Mouse (Mus musculus): Measurements from ENCODE around the gene Hnf1a. TPM values are rescaled to one million over a fixed set of nuclear protein-coding genes. Genes with fewer than 3 reads are reported as not detected.
A peak's percentile ranks its signal among the peaks of the same experiment; 100 is the strongest.

Gene Hnf1a
- polyA plus RNA-seq, 1 experiment from 2014 or later = not detected

DNA sequence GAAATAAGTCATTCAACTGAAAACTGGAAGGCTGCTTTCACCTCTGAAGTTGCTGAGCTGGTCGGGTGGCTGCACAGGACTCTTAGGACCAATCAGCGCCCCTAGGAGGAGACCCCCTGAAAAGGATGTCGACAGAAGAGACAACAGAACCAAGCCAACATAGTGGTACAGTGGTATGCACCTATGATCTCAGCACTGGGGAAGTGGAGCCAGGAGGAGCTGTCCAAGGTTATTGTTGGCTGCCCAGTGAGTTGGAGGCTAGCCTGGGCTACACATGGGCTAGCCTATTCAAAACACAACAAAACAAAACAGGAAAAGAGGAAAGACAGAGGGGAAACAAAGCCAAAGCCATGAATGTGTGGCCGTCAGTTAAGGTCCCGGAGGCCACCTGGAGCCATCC, 12.8 kb downstream of the Hnf1a start:
- Histone ChIP-seq H3K27me3 (replicated peaks; ENCODE audit: control insufficient read depth, insufficient read depth, low read length) (no peaks in the 10 kb centered on the region), H3K9me3 (ENCODE audit: control insufficient read depth, low read length) (no peaks in the 10 kb centered on the region), H3K27ac (ENCODE audit: low read depth, low read length) (no peak overlapping the region), H3K4me2 (ENCODE audit: low read length) (no peak overlapping the region), H3K4me3 (ENCODE audit: low read length) (no peak overlapping the region), H3K9ac (ENCODE audit: low read depth, low read length) (no peak overlapping the region), H3K4me1 (ENCODE audit: control insufficient read depth, insufficient read depth, low read depth, low read length) (no peaks in the 10 kb centered on the region), H3K36me3 (ENCODE audit: control insufficient read depth, insufficient read depth, low read length) (no peaks in the 10 kb centered on the region)
- ATAC-seq = no peak
- WGBS = 90% methylated on average over 5 of the region's 5 CpGs

DNA sequence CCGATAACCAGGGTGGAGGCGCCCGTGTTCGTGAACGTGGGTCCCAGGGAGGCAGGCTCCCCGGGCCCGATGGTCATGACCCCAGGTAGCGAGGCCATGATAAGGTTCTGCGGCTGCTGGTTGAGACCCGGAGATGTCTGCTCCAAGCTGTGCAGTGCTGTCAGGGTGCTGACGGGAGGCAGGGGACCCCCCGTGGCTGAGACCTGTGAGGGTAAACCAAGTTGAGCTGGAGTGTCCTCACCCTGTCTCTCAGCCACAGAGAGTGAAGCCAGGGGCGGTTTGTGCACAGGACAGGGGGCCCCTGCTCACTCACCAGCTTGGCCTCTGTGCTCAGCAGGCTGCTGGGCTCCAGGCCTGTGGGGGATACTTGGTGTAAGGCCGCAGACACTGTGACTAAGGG, 17.6 kb downstream of the Hnf1a start:
- peaks cover 5% of the 10 kb centered on the region for H3K36me3 ChIP-seq (ENCODE audit: control insufficient read depth, insufficient read depth, low read length)
- H3K4me3 ChIP-seq (ENCODE audit: low read length) = no peak overlapping the region
- H3K9me3 ChIP-seq (ENCODE audit: control insufficient read depth, low read length) = no peaks in the 10 kb centered on the region
- WGBS = 91% methylated on average over 14 of the region's 14 CpGs
- H3K4me2 ChIP-seq (ENCODE audit: low read length) = no peak overlapping the region
- no peaks in the 10 kb centered on the region for H3K27me3 ChIP-seq (replicated peaks; ENCODE audit: control insufficient read depth, insufficient read depth, low read length)
- H3K9ac ChIP-seq (ENCODE audit: low read depth, low read length) = no peak overlapping the region
- no peak for ATAC-seq
- no peak overlapping the region for H3K27ac ChIP-seq (ENCODE audit: low read depth, low read length)
- H3K4me1 ChIP-seq (ENCODE audit: control insufficient read depth, insufficient read depth, low read depth, low read length) = peaks cover 3% of the 10 kb centered on the region; the same call in 1 of the 2 replicates

DNA sequence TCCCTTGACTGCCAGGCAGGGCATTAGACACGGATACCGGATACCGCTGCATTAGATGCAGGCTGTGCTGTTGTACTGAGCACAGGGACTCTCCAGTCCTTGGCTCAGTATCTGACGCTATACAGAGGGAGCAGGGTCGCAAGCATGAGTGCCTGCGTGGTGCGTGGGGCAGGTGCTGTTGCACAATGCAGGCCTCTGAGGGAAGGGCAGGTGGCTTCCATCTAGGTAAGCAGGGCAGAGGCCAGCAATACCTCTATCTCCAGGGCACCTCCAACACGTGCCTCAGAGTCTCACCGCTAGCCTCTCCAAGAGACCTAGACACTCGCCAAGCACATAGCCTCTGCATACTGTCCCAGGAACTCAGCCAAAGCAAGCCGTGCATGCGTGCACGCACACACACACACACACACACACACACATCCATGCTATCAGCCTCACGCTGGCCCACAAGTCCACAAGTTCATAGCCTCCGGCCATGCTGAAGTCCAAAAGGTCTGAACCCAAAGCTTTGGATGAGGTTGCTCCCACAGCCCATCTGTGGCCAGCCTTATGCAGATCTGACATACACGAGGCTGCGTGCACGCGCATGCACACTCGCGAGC, 19.5 kb downstream of the Hnf1a start:
- Histone ChIP-seq H3K27me3 (replicated peaks; ENCODE audit: control insufficient read depth, insufficient read depth, low read length) (no peaks in the 10 kb centered on the region), H3K9ac (ENCODE audit: low read depth, low read length) (no peak overlapping the region; the same call in 1 of the 2 replicates), H3K36me3 (ENCODE audit: control insufficient read depth, insufficient read depth, low read length) (peaks cover 17% of the 10 kb centered on the region), H3K4me2 (ENCODE audit: low read length) (no peak overlapping the region), H3K9me3 (ENCODE audit: control insufficient read depth, low read length) (no peaks in the 10 kb centered on the region), H3K4me3 (ENCODE audit: low read length) (no peak overlapping the region), H3K4me1 (ENCODE audit: control insufficient read depth, insufficient read depth, low read depth, low read length) (peaks cover 3% of the 10 kb centered on the region; the same call in 1 of the 2 replicates), H3K27ac (ENCODE audit: low read depth, low read length) (no peak overlapping the region)
- WGBS = 78% methylated on average over 21 of the region's 21 CpGs
- ATAC-seq = no peak; the same call in 1 of the 2 replicates

DNA sequence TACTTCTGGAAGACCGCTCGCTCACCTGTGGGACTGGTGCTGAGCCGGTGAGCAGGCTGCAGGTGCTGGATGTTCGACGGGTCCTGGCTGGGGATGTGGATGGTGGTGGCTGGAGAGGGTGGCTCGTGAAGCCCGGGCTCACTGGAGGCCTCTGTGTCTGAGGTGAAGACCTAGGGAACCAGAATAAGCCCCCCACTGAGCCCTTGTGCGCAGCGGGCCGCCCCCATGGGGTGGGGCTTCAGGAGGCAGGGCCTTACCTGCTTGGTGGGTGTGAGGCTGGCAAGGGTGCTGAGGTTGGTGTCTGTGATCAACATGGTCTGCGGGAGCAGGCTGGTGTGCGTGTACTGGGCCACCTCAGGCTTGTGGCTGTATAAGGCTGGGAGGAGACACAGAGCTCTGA, 20.2 kb downstream of the Hnf1a start:
- Histone ChIP-seq H3K4me2 (ENCODE audit: low read length) (no peak overlapping the region), H3K36me3 (ENCODE audit: control insufficient read depth, insufficient read depth, low read length) (peaks cover 24% of the 10 kb centered on the region), H3K9ac (ENCODE audit: low read depth, low read length) (no peak overlapping the region; the same call in 1 of the 2 replicates), H3K9me3 (ENCODE audit: control insufficient read depth, low read length) (no peaks in the 10 kb centered on the region), H3K4me3 (ENCODE audit: low read length) (no peak overlapping the region), H3K27ac (ENCODE audit: low read depth, low read length) (no peak overlapping the region), H3K27me3 (replicated peaks; ENCODE audit: control insufficient read depth, insufficient read depth, low read length) (no peaks in the 10 kb centered on the region), H3K4me1 (ENCODE audit: control insufficient read depth, insufficient read depth, low read depth, low read length) (peaks cover 3% of the 10 kb centered on the region; the same call in 1 of the 2 replicates)
- ATAC-seq = no peak
- 65% methylated on average over 12 of the region's 12 CpGs for WGBS

DNA sequence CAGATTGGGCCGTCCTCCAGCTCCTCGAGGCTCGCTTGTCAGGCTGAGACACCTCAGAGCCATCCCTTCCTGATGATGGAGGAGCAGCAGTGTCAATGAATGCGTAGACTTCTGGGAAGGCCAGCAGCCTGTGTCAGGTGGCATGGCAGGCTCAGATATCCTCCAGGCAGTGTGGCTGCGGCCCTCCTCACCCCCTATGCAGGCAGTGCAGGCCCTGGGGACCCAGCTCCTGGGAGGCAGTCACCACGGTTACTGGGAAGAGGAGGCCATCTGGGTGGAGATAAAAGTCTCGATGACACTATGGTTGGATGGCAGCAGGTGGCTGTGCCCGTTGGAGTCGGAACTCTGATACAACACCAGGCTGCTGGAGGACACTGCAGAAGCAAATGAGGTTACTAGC, 21.1 kb downstream of the Hnf1a start:
- ATAC-seq = no peak; the same call in 1 of the 2 replicates
- H3K36me3 ChIP-seq (ENCODE audit: control insufficient read depth, insufficient read depth, low read length) = peaks cover 25% of the 10 kb centered on the region
- no peak overlapping the region for H3K4me2 ChIP-seq (ENCODE audit: low read length)
- no peak overlapping the region for H3K4me3 ChIP-seq (ENCODE audit: low read length)
- no peak overlapping the region; the same call in 1 of the 2 replicates for H3K9ac ChIP-seq (ENCODE audit: low read depth, low read length)
- no peaks in the 10 kb centered on the region for H3K9me3 ChIP-seq (ENCODE audit: control insufficient read depth, low read length)
- WGBS = 63% methylated on average over 9 of the region's 9 CpGs
- H3K27ac ChIP-seq (ENCODE audit: low read depth, low read length) = 0 out of 2 replicates have a peak overlapping the region, but pooled peaks have one; percentile 10
- H3K4me1 ChIP-seq (ENCODE audit: control insufficient read depth, insufficient read depth, low read depth, low read length) = peaks cover 3% of the 10 kb centered on the region; the same call in 1 of the 2 replicates
- no peaks in the 10 kb centered on the region for H3K27me3 ChIP-seq (replicated peaks; ENCODE audit: control insufficient read depth, insufficient read depth, low read length)

DNA sequence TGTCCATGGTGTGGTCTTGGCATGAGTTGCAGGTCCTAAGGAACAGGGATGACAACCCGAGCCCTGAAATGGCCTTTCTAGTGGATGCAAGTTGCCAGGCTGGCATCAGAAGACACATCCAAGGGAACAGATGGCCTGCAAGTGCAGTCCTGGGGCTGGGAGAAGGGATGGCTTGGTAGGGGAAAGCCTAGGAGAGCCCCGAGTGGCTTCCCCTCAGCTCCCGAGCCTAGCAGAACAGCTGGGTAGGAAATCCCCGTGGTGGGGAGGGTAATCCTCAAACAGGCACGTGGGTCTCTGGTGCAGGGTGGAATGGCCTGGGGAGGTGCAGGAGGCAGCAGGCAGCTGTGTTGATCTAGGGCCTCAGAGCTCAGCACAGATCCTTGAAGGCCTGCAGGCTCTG, 21.6 kb downstream of the Hnf1a start:
- H3K36me3 ChIP-seq (ENCODE audit: control insufficient read depth, insufficient read depth, low read length) = peaks cover 25% of the 10 kb centered on the region
- H3K9ac ChIP-seq (ENCODE audit: low read depth, low read length) = peak overlapping the region; percentile 15; the same call in 1 of the 2 replicates
- WGBS = 40% methylated on average over 5 of the region's 5 CpGs
- H3K27ac ChIP-seq (ENCODE audit: low read depth, low read length) = peak overlapping the region; percentile 29; the same call in 1 of the 2 replicates
- H3K4me2 ChIP-seq (ENCODE audit: low read length) = no peak overlapping the region
- peak; percentile 38; the same call in 1 of the 2 replicates for ATAC-seq
- peaks cover 3% of the 10 kb centered on the region; the same call in 1 of the 2 replicates for H3K4me1 ChIP-seq (ENCODE audit: control insufficient read depth, insufficient read depth, low read depth, low read length)
- no peak overlapping the region for H3K4me3 ChIP-seq (ENCODE audit: low read length)
- H3K9me3 ChIP-seq (ENCODE audit: control insufficient read depth, low read length) = no peaks in the 10 kb centered on the region
- H3K27me3 ChIP-seq (replicated peaks; ENCODE audit: control insufficient read depth, insufficient read depth, low read length) = no peaks in the 10 kb centered on the region

DNA sequence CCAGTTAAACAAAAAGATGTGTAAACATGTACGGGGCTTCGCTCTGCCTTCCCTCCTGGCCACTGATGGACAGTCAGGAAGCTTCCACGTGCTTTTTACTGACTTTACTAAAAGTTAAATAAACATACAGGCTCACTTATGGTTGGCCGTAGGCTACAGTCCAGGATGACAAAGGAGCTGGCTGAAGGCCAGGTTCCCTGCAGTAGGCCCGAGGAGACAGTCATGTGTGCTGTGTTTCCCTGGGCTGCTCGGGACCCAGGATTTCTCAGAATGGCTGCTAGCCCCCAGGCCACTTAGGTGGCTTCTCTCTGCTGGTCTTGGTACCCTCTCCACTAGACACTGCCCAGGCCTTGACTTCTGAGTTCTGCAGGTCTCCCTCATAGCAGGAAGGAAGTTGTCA, 22.0 kb downstream of the Hnf1a start:
- Histone ChIP-seq H3K27me3 (replicated peaks; ENCODE audit: control insufficient read depth, insufficient read depth, low read length) (no peaks in the 10 kb centered on the region), H3K4me3 (ENCODE audit: low read length) (no peak overlapping the region), H3K4me1 (ENCODE audit: control insufficient read depth, insufficient read depth, low read depth, low read length) (peaks cover 3% of the 10 kb centered on the region; the same call in 1 of the 2 replicates), H3K36me3 (ENCODE audit: control insufficient read depth, insufficient read depth, low read length) (peaks cover 25% of the 10 kb centered on the region), H3K9me3 (ENCODE audit: control insufficient read depth, low read length) (no peaks in the 10 kb centered on the region), H3K9ac (ENCODE audit: low read depth, low read length) (no peak overlapping the region), H3K4me2 (ENCODE audit: low read length) (no peak overlapping the region), H3K27ac (ENCODE audit: low read depth, low read length) (peak overlapping the region; percentile 29; the same call in 1 of the 2 replicates)
- WGBS = 46% methylated on average over 6 of the region's 6 CpGs
- no peak for ATAC-seq

DNA sequence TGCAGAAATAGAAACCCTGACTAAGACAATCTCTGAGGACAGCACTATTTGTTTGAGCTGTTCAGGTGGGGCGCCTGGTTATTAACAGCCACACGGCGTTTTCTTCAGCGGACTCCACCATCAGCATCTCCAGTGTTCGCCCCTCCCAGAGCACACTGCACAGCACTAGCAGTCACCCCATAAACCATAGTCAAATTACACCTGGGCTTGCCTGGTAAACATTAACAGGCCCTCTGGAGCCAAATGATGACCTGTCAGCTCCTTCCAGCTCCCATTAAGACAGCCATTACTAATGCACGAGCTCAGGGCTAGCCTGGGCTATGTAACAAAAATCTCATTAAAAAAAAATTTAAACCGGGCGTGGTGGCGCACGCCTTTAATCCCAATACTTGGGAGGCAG, 25.8 kb downstream of the Hnf1a start:
- Histone ChIP-seq H3K27ac (ENCODE audit: low read depth, low read length) (no peak overlapping the region), H3K27me3 (replicated peaks; ENCODE audit: control insufficient read depth, insufficient read depth, low read length) (no peaks in the 10 kb centered on the region), H3K4me2 (ENCODE audit: low read length) (no peak overlapping the region), H3K4me1 (ENCODE audit: control insufficient read depth, insufficient read depth, low read depth, low read length) (peaks cover 12% of the 10 kb centered on the region), H3K9me3 (ENCODE audit: control insufficient read depth, low read length) (no peaks in the 10 kb centered on the region), H3K36me3 (ENCODE audit: control insufficient read depth, insufficient read depth, low read length) (peaks cover 25% of the 10 kb centered on the region), H3K4me3 (ENCODE audit: low read length) (no peak overlapping the region), H3K9ac (ENCODE audit: low read depth, low read length) (no peak overlapping the region)
- no peak for ATAC-seq
- 95% methylated on average over 10 of the region's 10 CpGs for WGBS

DNA sequence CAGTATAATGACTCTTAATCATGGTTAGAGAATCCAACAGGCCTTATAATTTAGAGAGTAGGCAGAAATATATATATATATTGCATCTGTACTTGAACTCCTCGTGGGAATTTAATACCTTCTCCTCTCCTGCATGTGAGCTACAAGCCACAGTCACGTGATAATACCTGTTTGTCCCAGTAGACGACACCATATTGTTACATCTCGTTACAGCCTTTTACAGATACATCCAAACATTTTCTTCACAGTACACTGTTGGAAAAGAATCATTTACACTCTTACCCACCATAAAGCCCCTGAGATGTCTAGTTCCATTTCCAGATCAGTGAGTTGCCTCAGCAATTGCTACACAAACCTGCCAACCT, 28.1 kb downstream of the Hnf1a start:
- no peaks in the 10 kb centered on the region for H3K9me3 ChIP-seq (ENCODE audit: control insufficient read depth, low read length)

More for the DNA sequence above, 28.1 kb downstream of the Hnf1a start:
- H3K4me3 ChIP-seq (ENCODE audit: low read length) = peak overlapping the region; percentile 70
- ATAC-seq = 0 out of 2 replicates have a peak, but pooled peaks have one; percentile 5
- peak overlapping the region; percentile 52 for H3K4me2 ChIP-seq (ENCODE audit: low read length)
- H3K9ac ChIP-seq (ENCODE audit: low read depth, low read length) = peak overlapping the region; percentile 90
- WGBS = 24% methylated on average over 4 of the region's 4 CpGs
- peaks cover 8% of the 10 kb centered on the region for H3K4me1 ChIP-seq (ENCODE audit: control insufficient read depth, insufficient read depth, low read depth, low read length)
- no peaks in the 10 kb centered on the region for H3K27me3 ChIP-seq (replicated peaks; ENCODE audit: control insufficient read depth, insufficient read depth, low read length)
- H3K27ac ChIP-seq (ENCODE audit: low read depth, low read length) = no peak overlapping the region
- H3K36me3 ChIP-seq (ENCODE audit: control insufficient read depth, insufficient read depth, low read length) = peaks cover 21% of the 10 kb centered on the region

Measured in hindbrain, embryonic 16.5 days (tissue).